Comparison of ENCODE assay signal across 19 mouse cellular contexts in the genomic region with DNA sequence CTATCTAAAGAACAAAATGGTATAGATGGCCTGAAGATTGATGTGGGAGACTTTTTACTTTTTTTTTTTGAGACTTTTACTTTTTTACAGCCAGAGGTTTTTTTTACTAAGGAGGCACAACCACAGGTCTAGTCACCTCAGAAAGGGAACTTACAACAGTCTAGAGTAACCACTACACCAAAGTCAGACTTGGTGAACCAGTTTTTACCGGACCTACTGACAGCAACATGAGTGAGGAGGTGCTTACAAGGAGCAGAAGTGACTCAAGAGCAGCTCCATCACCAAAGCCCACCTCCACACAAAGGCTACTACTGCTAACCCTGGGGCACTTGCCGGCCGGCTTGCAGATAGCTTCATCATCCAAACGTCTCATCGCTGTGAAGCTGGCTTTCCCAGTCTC. TPM values are rescaled to one million over a fixed set of nuclear protein-coding genes. Genes with fewer than 3 reads are reported as not detected.
"Had no signal": no experiment of that assay in that cellular context is flagged by ENCODE, and none has a peak within 500 bp of the region (broad histone marks: within the 10 kb centered on the region; RNA-seq: fewer than 3 reads in every experiment).

No protein-coding gene starts in this region.

- H3K9ac ChIP-seq: liver, embryonic 12.5 days; liver, embryonic 14.5 days; midbrain, embryonic 12.5 days; neural tube, embryonic 13.5 days; neural tube, embryonic 15.5 days had no signal

- H3K4me1 ChIP-seq: midbrain, embryonic 12.5 days had no signal

- DNase-seq: lung, adult 18-20 months; midbrain, embryonic 14.5 days; retina, postnatal 1 day; right cerebral cortex, adult 18-20 months; right cerebral cortex, postnatal 25 days; right cerebral cortex, postnatal 4 days; spleen, adult 18-20 months; thymus, adult 18-20 months; thymus, postnatal 14 days; thymus, postnatal 36 days had no signal

- H3K4me2 ChIP-seq: liver, embryonic 12.5 days; midbrain, embryonic 12.5 days; neural tube, embryonic 13.5 days; neural tube, embryonic 15.5 days had no signal

- H3K9me3 ChIP-seq: liver, embryonic 12.5 days; midbrain, embryonic 10.5 days; midbrain, embryonic 12.5 days; neural tube, embryonic 13.5 days; neural tube, embryonic 15.5 days had no signal

- H3K27ac ChIP-seq: liver, embryonic 12.5 days; liver, embryonic 14.5 days; midbrain, embryonic 10.5 days; midbrain, embryonic 12.5 days; neural tube, embryonic 13.5 days; neural tube, embryonic 15.5 days had no signal

- H3K27me3 ChIP-seq: liver, embryonic 12.5 days; midbrain, embryonic 12.5 days; neural tube, embryonic 13.5 days; neural tube, embryonic 15.5 days had no signal

- H3K4me3 ChIP-seq: liver, embryonic 12.5 days; midbrain, embryonic 10.5 days; midbrain, embryonic 12.5 days; myocyte; neural tube, embryonic 13.5 days; neural tube, embryonic 15.5 days had no signal

- H3K36me3 ChIP-seq: liver, embryonic 12.5 days; midbrain, embryonic 12.5 days; neural tube, embryonic 15.5 days had no signal

- ATAC-seq: liver, embryonic 12.5 days; midbrain, embryonic 16.5 days had no signal

RNA-seq across cellular contexts. Expression of gene Tmsb15b1, which starts 55.1 kb away (rescaled TPM):
- polyA plus RNA-seq: myocyte; small intestine, adult 2 months had no signal

RNA-seq across cellular contexts. Expression of gene Tmsb15l, which starts 55.1 kb away (rescaled TPM):
- polyA plus RNA-seq: myocyte had no signal
